Mouse (Mus musculus): ENCODE results near the gene Procr.

DNA sequence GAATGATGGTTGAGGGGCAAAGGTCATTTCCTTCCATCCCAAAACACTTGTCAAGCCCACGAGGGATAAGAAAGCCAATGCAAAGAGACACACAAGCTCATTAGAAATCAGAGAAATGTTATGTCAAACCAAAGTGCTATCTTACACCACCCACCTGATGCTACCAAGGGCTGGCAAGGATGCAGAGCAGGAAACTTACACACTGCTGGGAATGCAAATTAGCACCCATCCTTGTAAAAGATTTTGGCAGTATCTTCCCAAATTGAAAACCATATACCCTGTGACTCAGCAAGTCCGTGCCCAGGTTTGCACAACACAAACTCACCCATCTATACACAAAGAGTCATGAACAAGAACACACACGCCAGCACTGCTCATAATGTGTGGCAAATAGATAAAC lies 5.4 kb upstream of the Procr start:
- TF ChIP-seq CTCF (IDR thresholded peaks at IDR 0.05; ENCODE audit: extremely low read depth, insufficient read depth, low read length) (no peak), POLR2A (IDR thresholded peaks at IDR 0.05; ENCODE audit: extremely low read depth, insufficient read depth, low read length) (no peak)

Measured in cortical plate, adult 2 months (tissue).